Mouse (Mus musculus) urinary bladder, postnatal 4 days (tissue): Measurements from ENCODE around the gene Hypk.
"Not testable (repeated sequence)": the region's sequence is repeated elsewhere in the genome, so short reads cannot be mapped to it uniquely, and the experiment has no call there.

Source experiments
- DNase-seq, 2 experiments: peaks; one replicate each; pipeline ENCODE4 v3.0.0; 2021 to 2022; ENCODE audit warnings: low spot score in 2 of 2

Gene Hypk

DNA sequence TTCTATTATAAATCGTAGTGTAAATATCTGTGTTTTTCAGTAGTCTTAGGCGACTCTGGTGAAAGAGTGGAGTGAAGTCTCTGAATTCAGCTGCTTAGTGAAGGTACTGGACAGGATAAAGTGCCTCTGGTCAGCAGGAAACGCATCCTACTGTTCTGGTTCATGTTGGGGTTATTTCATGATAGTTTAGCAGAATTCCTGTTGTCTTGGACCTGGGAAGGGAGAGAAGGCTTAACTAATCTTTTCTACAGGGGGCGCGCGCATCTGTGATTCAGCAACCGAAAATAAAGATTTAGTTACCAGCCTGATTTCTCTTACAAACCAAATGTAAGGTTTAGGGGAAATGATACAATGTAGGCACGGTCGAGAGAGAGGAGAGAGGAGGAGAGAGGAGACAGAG lies 5.0 kb upstream of the Hypk start:
- DNase-seq, result no peak

DNA sequence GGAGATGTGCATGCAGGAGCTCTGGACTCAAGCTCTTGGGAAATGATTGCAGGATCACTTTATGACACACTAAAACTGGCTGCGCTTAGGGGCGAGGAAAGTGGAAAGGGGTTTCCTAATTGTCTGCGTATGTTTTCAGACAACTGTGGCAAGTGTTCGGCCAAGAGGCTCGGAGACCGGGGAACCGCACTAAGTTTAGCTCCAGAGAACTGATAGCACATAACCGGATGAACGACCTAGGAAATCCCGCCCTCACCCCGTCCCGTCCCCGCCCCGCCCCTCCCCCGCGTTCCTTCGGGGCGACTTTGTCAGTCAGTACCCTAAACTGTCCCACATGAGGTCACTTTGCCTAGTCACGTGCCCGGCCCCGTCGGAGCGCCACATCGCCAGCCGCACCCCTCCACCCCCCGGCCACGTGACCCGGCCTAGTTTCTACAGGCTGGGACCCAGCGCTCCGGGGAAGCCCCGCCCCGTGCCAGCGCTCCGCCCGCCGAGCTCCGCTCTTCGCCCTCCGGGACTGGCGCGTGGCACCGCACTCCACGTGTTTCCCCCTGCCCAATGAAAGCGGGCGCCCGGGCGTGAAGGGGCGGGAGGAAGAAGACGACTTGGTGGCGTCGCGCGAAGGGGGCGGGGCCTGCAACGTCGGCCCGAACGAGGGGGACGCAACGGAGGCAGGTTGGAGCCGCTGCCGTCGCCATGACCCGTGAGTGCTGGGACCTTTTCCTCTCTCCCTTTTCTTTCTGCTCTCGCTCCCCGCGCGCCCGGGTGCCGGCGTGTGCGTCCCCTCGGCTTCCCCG lies 4.2 kb upstream of the Hypk start, which contains the start of gene Serf2:
Serf2 (plus strand) TSS at position 457 of the 797 bp plus-strand sequence.
- peak; percentile 100 for DNase-seq

DNA sequence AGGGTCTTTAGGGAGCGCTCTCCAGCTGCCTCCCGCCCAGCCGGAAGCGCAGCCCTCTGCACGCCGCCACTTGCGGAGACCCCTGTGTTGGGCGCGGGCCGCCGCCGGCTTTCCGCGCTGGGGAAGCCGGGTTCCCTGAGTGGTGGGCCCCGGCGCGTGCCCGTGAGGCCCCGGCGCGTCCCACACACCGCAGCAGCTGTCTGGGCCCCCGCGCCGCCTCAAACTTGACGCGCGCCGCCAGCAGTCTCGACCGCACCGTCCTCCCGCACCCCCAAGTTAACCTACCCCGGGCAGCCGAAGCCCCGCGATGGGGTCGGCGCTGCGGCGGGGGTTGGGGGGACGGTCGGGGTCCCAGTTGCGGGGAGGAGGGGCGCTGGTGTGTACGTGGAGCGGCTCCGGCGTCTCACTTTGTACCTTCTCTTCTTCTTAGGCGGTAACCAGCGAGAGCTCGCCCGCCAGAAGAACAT lies 3.5 kb upstream of the Hypk start:
- DNase-seq, result no peak

DNA sequence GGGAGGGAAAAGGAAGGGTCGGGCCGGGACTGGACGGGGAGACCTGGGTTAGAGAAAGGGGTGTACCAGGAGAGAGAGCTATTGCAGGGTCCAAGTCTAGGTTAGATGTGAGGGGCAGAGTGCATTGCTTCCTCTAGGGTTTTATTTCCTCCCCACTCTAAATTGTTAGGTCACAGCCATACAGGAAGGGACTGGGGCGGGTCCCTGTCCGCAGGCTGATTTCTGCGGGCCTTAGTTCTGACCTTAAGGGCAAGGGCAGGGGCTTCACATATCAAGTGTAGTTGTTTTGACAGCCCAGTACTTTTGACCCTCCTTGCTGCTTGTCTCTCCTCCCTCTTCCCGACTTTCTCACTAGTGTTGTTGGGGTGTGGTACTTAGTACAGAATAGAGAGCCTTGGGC lies 3.0 kb upstream of the Hypk start:
- no peak for DNase-seq

DNA sequence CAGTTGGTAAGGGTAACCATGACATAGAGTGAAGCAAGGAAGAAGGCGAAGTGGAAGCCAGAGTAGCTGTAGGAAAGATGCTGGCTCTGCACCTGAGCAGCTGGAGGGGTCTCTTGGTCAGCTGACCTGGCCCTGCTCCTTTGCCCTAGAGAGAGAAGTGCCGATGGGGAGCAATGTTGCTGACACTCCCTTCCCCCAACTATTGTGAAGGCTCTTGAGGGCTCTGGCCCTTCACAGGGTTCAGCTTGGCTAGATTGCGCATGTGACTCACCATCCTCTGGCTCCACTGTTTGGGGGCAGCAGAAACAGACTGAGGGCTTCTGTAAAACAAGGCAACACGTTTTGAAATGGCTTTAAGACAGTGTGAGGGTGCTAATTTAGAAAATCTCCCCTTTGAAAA lies 729 bp upstream of the Hypk start:
- DNase-seq, result no peak

DNA sequence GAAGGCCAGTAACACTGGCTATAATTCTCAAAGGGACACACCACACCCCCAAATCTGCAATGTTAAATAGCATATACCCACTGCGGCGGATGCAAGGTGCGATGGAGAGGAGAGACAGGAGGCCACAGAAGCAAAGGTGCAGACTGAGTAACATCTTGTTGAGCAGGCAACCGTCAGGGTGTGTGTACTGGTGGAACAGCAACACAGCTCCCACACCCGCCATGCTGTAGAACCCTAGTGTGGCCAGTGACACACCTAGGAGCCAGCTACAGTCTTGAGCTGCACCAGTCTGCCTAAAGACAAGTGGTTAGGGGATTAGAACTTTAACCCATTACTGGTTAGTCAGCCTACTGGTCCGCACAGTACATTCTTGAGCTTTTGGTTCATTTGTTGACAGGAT lies 827 bp downstream of the Hypk start:
- no peak for DNase-seq

DNA sequence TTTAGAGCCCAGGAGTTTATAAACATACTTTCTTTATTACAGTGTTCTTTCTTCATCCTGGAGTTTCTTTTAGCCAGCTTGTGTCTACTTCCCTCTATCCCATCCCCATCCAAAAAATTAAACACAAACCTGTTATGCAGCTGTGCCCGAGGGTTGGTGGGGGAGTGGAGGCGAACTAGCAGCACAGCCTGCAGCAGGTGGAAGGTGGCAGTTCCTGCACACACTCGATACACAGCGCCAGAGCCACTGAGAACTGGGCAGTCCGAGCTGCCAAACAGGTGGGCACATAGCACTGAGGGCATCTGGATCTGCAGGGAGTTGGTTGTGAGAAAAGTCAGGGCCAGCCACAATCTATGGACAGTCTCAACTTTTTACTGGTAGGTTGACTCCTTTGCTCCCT lies 2.4 kb downstream of the Hypk start:
- DNase-seq, result no peak

DNA sequence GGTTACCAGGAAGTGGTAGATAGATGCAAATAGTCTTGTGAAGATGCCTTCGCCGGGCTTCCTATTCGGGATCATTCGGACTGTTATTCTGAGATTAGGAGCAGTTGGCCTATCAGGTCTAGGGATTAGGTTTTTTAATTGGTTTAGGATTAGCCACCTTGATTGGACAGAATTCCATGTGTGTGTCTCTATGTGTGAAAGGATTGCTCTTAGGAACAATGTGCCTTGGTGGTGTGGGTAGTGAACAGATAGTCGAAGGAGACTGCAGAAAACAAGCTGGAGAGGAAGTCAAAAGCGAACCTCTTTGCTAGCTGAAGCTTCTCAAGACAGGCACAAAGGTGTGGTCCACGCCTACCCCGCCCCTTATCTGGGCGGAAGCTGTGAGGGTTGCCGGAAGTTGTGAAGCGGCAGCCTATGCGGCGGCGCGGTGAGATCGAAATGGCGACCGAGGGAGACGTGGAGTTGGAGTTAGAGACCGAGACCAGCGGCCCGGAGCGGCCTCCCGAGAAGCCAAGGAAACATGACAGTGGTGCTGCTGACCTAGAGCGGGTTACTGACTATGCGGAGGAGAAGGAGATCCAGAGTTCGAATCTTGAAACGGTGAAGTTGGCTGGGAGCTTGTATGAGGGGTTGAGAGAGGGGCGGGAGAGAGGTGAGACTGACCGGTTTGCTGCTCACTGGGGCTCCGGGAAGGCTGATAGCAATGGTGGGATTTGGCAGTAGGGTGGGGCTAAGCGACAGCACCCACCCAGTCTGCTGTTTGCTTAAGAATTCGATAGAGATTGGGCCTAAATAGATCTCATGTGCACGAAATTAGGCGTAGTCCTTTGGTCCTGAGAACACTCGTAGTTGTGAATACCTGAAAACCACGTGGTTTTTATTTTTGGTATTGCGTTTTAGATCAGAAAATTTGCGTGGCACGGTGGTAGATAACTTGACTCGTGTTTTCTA lies 3.9 kb downstream of the Hypk start, which contains the start of gene Serinc4:
Serinc4 (minus strand) TSS at position 90 of the 951 bp plus-strand sequence.
- DNase-seq, result peak; percentile 77 to 86

DNA sequence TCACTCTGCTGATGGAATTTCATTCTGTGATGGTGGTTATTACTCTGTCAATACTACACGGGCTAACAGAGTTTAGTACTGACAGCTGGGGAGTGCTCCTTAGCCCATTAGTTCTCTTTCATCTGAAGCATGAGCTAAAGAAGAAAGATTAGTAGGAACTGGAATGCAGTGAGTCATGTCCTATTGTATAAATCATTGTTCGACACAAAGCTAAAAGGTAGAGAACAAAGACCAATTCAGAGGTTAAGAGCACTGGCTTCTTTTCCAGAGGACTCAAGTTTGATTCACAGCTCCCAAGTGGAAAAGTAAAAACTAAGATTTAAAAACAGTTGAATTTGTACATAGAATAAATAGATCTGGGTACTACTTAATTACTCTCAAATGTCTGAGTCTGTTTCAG lies 7.0 kb downstream of the Hypk start:
- no peak for DNase-seq

DNA sequence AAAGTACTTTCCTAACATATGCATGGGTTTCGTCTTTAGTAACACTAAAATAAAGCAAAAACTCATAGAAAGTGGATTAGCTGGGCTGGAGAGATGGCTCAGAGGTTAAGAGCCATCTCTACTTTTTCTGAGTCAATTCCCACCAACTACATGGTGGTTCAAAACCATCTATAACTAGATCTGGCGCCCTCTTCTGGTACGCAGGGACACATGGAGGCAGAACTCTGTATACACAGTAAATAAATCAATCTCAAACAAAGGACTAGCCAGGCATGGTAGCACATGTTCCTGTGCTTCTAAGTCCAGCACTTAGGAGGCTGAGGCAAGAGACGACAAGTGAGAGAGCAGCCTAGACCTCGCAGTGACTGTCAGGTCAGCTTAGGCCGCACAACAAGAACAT lies 15.9 kb downstream of the Hypk start:
- DNase-seq, result not testable (repeated sequence)

DNA sequence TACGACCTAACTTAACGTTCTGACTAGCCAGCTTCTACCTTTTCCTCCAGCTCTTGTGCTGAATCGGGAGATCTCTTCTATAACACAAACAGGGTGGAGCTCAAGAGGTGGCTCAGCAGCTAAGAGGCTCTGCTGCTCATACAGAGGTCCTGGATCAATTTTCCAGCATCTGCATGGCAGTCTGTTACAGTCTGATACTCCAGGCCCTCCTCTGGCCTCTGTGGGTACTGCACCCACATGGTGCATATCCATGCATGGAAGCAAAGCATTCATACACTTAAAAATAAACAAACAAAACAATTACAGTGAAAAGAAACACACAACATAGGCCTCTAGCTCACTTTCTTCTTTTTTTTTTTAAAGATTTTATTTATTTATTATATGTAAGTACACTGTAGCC lies 19.7 kb downstream of the Hypk start:
- not testable (repeated sequence) for DNase-seq

DNA sequence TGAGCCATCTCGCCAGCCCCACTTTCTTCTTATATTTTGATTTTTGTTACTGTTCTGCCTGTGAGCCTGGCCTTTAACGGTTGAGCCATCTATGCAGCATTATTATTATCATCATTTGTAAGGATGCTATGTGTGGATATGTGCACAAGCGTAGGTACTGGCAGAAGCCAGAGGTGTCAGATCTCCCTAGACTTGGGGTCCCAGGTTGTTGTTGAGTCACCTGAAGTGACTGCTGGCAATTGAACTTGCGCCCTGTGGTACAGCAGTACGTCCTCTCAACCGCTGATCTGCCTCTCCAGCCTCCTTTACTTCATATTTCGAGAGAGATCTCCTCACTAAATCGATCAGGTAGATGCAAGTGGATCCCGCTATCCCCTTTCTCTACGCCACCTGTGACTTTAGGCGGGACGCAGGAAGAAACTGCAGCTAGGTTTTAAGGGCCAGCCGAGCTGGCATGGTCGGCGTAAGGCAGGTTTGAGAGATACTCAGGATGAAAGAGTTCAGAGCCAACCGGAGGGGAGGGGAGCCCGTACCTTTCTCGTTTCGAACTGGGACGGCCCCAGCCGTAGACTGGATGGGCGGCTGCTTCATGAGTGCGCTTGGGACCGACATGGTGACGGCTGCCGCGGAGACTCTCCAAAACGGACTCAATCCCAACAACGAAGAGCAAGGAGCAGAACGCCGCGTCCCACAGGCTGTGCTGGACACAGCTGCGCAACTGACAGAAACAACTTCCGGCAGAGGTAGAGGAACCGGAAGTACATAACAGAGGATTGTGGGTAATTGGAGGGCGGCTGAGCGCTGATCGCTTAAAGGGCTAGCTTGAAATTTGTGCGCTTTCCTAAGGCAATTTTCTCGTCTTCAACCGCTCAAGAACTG lies 20.4 kb downstream of the Hypk start, which contains the start of gene Mfap1b:
Mfap1b (minus strand) TSS at position 767 of the 879 bp plus-strand sequence.
- DNase-seq, result peak; percentile 69 to 74

DNA sequence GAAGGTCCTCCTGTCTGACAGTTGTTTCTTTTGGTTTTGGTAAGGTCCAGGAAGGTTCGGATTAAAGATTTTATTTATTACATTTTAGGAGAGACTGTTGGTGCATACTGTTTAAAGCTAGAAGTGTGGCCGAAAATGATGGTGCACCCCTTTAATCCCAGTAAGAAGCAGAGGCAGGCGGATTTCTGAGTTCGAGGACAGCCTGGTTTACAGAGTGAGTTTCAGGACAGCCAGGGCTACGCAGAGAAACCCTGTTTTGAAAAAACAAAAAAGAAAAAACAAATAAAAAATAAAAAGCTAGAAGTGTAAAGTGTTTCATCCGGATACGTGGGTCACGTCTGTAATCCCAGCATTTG lies 21.1 kb downstream of the Hypk start:
- no peak for DNase-seq

DNA sequence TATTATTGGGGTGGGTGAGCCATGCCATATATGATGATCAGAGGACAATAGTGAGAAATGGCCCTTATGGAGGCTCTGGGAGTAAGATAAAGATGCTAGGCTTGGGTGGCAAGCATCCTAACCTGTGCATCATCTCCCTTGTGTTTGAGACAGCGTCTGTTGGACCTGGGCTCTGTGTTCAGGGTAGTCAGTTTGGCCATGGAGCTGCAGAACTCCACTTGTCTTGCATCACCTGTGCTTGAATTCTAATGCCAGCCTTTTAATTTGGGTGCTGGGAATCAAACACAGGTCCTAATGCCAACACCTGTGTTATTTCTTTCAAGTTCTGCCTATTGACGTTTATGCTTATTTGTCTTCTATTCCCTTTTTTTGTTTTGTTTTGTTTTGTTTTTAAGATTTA lies 22.2 kb downstream of the Hypk start:
- not testable (repeated sequence) for DNase-seq

DNA sequence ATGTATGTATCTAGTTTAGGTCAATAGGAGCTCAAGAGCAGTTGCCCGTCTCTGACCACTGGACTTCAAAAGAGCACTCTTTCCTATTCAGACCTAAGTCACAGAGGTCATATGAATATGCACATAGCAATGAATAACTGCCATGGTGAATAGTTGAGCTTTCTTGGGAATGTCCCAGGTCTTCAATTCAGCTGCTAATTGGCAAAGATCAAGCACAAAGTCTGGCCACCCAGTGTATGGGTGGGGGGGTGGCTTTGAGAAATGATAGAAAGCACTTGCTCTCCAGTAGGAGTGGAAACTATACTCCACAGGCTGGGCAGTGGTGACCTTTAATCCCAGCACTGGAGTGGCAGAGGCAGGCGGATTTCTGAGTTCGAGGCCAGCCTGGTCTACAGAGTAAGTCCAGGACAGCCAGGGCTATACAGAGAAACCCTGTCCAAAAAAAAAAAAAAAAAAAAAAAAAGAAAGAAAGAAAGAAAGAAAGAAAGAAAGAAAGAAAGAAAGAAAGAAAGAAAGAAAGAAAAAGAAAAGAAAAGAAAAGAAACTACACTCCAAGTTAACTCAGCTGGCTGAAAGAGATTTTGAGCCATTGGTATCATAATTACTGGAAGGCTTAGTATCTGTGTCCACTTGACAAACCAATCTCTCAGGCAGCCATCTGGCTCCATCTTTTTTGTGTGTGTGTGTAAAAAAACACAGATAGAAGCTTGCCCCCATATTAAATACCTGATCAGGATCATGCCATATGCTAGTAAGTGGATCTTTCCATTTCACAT lies 24.6 kb downstream of the Hypk start:
- no peak for DNase-seq

DNA sequence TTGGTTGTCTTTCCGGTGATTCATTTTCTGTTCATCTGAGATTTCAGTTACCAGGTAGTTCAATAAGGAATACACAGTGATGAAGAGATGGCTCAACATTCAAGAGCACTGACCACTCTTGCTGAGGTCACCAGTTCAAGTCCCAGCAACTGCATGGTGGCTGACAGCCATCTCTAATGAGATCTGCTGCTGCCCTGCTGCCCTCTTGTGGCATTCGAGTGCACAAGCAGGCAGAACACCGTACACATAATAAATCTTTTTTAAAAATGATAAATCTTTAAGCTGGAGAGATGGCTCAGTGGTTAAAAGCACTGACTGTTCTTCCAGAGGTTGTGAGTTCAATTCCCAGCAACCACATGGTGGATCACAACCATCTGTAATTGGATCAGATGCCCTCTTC lies 27.4 kb downstream of the Hypk start:
- DNase-seq, result no peak

DNA sequence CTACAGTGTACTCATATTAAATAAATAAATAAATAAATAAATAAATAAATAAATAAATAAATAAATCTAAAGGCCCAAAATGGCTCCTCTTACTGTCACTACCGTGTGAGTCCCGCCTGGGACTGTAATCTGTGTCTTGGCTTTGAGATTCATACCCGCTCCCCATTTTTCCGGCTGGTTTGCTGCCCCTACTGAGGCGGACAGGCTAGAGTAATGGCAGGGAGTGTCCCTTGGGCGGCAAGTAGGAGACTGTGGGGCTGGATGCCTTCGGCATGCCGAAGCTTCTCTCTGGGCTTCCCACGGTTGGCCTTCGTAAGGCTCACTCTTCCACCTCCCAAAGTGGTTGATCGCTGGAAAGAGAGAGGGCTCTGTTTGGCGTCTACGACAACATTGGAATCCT lies 27.8 kb downstream of the Hypk start:
- not testable (repeated sequence) for DNase-seq

DNA sequence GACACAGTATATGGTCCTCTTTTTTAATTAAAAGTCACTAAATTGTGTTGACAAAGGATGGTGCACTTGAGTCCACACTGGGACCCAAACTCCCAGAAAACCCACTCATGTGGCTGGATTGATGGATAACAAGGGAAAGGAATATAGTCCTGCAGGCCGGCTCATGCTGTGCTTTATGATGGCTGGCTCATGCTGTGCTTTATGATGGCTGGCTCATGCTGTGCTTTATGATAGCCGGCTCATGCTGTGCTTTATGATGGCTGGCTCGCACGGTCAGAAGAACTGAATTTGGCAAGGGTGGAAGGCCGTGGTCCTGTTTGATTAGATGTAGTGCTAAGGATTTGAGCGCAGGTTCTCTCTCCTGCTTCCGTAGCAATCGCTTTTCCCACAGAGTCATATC lies 30.5 kb downstream of the Hypk start:
- no peak for DNase-seq

DNA sequence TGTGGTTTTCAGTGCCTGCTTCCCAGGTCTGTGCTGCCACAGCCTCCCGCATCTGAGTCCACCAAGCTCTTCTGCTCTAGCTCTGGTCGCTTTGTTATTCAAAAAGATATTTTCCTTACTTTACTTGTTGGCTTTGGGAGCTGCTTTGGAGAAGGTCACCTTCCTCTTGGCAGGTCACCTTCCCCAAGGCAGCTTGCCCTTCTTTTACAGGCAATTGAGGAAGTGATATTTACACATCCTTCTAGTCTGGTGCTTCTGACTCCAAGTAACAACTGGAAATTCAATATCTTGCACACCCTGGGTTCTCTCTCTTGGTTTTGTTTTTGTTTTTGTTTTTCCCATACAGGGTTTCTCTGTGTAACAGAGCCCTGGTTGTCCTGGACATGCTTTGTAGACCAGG lies 31.3 kb downstream of the Hypk start:
- DNase-seq, result not testable (repeated sequence)

DNA sequence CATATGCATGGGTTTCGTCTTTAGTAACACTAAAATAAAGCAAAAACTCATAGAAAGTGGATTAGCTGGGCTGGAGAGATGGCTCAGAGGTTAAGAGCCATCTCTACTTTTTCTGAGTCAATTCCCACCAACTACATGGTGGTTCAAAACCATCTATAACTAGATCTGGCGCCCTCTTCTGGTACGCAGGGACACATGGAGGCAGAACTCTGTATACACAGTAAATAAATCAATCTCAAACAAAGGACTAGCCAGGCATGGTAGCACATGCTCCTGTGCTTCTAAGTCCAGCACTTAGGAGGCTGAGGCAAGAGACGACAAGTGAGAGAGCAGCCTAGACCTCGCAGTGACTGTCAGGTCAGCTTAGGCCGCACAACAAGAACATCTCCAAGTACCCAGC lies 48.5 kb downstream of the Hypk start:
- not testable (repeated sequence) for DNase-seq
